Mouse (Mus musculus) spleen, postnatal 10 days (tissue): ENCODE results near the gene Sec16a.

Source experiments
- DNase-seq, 2 experiments: peaks; one replicate each; pipeline ENCODE4 v3.0.0; 2021 to 2022; ENCODE audit warnings: low spot score in 2 of 2

Sec16a gene

DNA sequence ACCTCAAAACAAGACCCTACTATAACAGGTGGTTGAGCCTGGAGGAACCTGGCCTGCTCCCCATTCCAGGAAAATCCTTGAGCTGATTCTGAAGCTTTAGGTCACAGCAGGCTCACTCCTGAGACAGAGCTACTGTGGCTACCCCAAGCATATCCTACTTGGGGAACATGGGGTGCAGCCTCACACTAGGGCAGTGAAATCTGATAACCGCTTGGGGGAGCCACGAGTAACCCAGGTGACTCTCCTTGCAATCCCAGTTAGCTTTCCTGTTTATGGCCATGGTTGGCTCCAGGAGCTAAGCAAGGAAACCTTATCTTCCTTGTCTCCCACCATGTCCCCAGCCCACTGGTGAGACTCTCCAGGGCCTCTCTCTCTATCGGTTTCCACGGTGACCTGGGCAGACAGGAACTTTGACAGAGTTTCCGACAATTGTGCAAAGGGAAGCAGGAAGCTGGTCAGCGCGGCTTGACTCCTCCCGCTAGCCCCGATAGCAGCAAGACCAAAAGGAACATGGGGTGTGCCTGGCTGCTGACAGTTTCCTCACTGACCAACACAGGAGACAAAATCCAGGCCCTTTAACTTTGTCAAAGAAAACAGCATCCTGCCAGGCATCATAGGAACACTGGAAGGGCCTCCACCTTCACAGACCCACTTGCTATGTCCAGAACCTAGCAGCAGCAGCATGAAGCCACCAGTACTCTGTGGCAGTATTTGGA lies 29.9 kb upstream of the Sec16a start:
- DNase-seq = peak in 1 of 2 experiments; percentile 32

DNA sequence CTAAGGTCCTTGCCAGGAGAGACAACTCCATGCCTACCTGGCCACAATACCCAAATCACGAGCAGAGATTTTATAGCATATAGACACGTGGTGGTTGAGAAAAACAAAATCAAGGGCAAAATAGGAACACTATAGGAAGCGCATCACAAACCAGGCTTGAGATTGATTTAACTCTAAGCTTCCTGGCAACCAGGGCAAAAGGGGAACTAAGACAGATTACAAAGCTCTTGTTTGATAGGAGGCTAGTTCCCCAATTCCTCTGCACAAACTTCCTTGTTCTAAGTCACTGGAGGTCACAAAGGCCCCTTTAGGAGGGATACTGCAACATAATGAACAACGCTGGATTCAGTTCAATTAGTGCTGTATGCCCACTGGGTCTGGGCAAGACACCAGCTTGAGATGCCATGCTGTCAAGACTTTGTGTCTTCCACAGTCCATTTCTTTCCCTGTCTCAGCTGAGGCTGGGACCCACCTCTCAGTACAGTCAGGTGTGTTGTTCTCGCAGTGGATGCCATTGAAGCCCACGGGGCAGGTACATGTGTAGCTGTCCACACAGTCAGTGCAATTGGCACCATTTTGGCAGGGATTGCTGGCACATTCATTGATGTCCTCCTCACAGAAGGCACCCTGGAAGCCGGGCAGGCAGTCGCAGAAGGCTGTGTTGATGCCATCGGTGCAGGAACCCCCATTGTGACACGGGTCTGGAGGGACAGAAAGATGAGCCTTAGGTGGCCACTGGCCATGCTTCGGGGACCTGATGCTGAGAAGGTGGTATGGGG lies 27.5 kb upstream of the Sec16a start:
- no peak for DNase-seq

DNA sequence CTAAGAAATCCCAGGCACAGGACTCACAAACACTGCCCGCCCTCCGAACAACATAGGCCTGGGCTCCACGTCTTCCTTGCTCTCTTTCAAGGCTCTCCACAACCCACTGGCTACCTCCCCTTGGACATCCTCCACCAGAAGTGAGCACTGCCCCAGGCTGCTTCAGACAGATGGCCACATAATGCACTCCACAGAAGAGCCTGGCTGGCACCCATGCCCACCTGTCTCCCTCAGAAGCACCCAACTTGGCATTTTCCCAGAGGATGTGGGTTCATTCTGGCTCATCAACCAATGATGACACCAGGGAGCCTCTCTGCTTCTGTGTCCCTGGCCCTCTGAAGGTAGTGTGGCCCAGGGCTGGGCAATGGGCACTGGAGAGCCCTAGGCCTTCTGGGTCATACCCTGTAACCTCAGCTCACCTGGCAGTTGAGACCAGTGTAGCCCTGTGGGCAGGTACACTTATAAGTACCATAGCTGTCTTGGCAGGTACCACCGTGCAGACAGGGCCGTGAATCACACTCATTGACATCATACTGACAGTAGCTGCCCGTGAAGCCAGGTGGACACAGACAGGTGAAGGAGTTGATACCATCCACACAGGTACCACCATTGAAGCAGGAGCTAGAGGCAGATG lies 26.8 kb upstream of the Sec16a start:
- DNase-seq = no peak

DNA sequence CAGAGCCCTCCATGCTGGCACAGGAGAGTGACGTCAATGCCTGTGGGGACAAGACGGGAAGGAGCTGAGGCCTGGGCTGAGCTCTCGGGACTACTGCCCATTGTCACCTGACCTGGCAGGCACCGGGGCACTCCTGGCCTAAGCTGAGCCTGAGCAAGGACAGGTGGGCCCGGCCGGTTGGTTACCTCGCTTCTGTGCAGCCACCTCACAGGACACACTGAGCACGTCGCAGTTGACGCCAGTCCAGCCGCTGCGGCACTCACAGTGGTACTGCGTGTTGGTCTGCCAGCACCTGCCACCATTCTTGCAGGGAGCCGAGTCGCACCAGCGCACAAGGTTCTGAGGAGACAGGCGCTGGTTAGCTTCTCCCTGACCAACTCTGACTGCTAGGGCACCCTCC lies 26.0 kb upstream of the Sec16a start:
- DNase-seq = no peak

DNA sequence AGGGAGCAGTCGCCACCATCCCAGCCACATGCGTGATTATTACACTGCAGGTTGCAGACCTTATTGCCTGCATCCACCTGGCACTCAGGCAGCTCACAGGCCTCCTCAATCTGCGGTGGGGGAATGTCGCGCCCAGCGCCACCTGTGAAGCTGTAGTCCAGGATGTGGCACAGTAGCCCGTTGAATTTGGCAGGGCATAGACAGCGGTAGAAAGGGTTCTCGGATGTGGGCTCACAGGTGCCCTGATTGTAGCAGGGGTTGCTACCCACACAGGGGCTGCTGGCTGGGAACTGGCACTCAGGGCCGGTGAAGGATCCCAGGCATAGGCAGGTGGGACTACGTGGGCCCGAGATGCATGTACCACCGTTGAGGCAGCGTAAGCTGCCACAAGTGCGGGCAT lies 23.4 kb upstream of the Sec16a start:
- no peak for DNase-seq

DNA sequence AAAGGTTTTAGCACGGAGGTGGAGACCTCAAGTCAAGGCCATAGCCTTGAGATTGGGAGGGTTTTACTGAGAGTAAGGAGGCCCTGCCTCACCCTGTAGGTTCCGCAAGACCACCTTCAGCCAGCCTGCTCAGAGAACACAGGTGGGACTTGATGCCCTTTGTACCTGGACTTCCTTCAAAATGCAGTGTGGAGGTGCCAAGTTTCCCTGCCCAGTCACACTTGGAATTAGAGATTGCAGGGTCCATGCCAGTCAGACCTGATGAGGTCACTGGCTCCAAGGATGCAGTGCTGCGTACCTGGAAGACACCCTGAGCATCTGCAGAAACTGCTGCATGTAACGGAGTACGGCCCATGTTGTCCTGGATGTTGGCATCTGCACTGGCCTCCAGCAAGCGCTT lies 18.4 kb upstream of the Sec16a start:
- DNase-seq = no peak

DNA sequence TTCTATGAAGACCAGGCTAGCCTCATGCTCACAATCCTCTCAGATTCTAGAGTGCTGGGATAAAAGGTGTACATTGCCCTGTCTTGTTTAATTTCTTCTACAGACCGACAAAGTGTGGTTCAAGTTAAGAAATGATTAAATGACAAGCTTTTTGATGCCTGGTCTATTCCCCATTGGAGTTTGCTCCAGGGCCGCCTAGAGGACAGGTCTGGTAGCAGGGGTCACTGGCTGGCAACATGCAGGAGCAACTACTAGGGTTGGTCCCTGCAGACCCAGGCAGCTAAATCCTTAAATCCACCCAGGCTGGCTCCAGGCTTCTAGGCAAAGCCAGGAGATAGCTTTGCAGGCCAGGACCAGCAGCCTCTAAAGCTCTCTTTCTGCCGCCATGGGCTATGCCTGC lies 18.0 kb upstream of the Sec16a start:
- DNase-seq = no peak

DNA sequence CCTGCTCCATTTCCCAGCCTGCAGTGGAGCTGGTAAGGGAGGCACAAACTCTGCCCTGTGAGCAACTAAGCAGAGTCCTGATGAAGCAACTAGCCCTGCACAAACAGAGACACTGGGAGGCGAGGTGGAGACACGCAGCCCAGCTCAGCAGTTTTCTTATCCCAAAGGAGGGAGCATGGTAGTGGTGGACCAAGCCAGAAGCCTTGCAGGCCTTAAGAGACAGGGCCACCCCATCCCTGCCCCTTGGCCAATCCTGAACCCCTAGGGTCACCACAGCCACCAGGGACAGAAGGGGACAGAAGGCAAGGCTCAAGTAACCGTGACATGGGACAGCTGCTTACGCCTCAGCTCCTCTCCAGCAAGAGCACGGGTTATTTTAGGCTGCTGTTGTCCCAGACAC lies 16.7 kb upstream of the Sec16a start:
- no peak for DNase-seq

DNA sequence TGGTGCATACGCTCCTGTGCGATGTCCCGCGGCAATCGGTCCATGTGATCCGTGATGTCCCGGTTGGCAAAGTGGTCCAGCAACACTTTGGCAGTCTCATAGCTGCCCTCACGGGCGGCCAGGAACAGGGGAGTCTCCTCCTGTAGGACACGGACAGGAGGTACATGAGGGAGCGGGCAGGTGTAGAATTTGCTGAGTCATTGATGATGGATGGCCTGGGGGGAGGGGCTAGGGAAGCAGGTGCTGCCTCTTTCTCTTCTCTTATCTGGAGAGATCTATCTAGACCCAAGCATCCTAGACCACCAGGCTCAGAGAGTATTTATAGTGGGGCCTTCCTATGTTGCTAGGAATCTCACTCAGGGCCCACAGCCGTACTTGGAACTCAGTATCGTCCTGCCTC lies 15.8 kb upstream of the Sec16a start:
- no peak for DNase-seq

DNA sequence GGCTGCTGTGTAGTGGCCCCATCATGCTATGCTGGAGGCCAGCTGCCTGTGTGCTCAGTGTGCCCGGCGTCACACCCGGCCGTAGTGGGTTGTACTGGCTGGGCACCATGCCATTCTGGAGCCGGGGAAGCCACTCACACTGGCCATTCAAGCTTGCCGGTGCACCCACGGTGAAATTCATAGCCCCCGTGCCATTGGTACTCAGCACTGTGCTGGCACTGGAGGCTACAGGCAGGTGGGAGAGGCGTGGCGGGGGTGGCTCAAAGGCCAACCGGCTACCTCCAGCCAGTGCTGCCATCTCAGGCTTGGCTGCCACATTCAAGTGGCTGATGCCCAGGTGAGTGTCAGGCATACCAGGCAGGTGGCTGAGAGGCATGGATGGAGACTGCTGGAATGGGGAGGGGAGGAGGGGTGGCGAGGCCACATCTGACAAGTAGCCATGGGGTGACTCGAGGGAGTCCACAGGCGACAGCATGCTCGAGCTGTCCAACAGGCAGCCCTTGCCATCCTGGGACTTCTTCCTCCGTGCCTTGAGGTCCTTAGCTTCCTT lies 15.2 kb upstream of the Sec16a start:
- DNase-seq = no peak

DNA sequence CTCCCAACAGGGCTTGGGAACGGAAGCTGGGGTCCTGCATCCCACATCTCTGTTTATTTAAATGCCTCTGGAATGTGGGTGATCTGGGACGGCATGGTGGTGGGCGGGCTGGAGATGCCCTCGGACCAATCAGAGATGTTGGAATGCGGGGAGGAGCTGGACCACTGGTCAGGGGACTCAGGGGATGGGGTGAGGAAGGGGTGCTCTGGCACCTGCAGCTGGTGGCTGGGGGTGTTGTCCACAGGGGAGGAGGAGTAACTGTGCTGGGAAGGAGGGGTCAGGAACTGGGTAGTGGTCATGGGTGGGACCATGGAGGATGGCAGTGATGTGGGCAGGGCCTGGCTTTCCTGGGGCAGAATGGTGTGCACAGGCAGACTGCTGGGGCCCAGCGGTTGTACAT lies 14.5 kb upstream of the Sec16a start:
- DNase-seq = no peak

DNA sequence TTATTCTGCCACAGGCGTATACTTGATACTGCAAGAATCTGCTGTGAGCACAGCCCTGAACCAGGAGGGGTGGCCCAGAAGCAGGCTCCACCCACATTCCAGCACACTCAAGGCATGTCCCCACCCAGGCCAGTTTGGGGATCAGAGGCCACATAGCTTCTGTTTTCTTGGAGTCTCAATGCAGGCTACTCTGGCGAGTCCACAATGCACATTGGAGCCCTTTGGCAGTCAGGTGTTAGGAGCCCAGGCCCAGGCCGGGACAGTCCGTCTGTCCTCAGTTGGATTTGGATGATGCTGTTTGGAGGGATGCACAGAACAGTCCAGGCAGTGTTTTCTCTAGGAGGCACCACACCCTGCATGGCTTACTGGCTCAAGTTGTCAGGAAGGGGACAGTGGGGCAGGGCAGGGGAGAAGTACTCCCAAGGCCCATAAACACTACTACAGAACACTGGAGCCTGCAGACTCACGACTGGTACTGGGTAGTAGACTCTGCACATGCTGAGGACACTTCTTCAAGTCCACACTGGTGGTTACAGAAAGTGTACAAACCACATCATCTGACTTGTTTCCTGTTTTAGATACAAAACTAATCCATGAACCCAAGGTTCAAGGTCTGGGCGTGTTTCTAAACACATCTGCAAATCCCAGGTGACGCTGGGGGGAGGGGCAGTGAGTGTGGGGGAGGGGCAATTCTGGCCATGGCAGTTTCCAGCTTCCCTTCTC lies 13.5 kb upstream of the Sec16a start:
- DNase-seq = no peak

DNA sequence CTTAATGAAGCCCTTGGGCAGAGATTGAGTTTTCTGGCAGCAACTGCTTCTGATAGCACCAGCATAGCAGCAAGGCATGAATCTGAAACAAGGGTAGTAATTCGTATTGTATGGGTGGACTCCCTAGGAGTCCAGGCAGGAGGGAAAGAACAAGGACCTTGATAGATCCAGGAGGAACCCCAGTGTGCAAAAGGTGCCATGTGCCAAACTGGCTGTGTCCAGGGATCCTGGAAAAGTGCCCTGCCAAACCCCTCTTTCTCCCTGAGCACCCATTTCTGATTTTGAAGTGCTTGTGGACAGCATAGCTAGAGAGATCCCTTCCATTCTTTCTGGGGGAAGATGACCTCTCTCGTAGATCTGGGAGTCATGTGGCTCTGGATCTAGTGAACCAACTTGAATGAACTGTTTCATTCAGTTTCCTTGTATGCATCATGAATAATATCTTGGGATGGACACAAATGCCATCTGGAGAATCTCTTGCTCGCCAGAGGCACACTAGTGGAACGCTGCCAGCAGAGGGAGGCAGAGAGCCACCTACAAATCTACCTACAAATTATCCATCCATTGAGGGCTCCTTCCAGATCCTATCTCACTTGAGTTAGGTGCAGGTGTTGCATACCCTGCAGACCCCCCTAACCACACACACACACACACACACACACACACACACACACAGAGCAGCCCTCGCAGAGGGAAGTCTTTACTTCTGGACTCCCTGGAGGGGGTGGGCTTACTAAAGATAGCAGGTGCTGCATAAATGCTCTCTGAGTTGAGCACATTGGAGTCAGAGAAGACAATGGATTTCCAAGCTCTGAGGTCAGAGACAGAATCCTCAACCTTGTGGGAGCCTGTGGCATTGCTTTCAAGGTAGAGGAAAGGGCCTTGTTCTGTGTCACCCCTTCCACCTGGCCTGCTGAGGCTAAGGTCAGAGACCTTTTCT lies 4.4 kb upstream of the Sec16a start:
- peak; percentile 60 to 80 for DNase-seq

DNA sequence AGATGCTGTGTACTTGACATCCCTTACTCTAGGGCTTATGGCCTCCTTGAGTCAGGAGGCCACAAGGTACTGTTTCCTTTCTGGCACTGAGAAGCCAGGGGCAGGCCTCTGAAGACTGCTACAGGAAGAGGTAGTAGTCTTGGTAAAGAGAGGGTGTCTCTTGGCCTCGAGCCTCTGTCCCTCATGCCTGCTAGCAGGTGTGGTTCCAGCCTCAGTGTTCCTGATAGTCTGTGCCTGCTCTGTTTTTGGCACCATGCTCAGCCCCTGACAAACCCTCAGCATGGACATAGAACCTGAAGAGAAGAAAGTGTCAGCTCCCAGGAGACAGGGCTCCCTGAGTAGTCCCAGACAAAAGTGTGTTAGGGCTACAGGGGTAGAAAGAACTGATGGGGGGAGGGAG lies 2.4 kb upstream of the Sec16a start:
- DNase-seq = no peak

DNA sequence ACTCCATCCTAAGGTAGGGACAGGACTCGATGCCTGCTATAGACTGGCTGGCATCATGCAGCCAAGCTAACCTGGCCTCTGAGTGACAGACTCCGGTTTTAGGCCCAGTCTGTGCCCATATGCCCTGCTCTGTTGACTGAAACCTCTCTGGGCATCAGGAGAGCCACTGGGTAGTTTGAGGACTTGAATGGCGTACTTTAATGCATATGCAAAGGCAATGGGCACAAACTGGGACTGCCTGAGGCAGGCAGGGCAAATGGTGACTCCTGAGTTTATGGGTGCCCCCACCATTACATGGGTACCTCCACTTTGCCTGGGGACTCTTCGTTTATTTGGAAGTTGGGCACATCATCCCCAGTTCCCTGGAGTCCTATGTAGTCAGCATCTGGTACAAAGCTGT lies 1.7 kb upstream of the Sec16a start:
- no peak for DNase-seq

DNA sequence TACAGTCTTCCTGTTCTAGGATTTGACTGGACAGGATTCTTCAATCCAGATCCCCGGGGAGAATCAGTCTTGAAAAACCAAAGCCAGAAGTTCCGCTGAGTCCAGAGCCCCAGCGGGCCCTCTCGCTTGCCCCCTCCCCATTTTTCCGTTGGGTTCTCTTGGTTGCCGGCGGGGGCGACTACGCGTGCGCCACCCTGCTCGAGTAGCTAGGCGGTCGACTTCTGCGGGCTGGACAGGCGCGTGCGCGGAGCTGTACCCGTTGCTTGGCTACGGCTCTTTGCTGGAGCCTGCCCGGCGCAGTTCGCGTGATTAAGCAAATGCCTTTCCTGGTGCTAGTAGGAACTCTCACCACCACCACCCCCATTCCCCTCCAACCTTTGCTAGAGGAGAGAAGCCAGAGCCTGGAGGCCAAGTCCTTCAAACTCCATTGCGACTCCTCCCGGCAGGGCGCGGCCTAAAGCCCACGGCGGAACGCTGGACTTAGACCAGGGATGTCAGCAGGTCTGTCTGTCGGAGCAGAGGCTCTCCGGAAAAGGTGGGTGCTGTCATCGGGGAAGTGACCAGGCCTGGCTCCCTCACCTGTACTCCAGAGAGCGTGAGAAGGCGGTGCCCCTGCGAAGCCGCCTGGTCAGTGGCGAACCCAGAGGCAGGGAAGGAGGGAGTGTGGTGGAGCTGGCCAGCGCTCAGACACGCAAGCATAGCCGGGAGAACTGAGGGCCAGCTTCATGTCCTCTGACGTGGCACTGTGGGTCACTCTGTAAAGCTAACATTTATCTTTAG lies 840 bp upstream of the Sec16a start:
- DNase-seq = peak in 1 of 2 experiments; percentile 91

DNA sequence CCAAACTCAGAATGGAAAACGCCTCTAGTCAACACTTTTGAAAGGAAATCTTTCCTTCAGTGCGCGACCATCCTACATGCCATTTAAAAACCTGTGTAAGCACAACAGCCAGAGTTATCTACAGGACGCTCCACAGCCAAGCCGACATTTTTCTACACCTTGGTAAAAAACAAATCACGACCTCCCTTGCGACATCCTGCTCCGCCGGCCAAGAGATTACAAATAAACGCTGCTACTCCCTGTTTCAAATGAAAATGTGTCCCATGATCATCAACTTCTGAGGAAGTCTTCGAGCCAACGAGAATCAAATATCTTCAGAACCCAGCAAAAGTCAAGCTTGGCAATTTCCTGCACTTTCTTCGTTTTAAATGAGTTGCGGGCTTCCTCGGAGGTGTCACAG lies 648 bp downstream of the Sec16a start:
- peak in 1 of 2 experiments; percentile 17 for DNase-seq

DNA sequence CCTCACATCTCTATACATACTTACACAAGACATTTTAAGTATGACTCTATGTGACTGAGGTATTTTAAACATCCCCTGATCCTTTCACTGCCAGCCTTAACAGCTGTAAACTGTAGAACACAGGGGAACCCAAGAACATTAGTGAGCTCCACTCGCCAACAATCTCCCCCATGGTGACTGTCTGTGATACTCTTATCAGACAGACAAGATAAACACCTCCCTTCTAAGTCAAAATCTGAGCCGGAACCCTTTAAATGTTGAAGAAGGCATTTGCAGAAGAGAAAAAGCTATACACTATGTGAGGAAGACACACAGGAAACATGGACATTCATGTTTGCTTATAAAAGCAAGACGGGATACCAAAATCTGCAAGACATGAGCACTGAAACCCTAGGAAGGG lies 1.1 kb downstream of the Sec16a start:
- DNase-seq = no peak

DNA sequence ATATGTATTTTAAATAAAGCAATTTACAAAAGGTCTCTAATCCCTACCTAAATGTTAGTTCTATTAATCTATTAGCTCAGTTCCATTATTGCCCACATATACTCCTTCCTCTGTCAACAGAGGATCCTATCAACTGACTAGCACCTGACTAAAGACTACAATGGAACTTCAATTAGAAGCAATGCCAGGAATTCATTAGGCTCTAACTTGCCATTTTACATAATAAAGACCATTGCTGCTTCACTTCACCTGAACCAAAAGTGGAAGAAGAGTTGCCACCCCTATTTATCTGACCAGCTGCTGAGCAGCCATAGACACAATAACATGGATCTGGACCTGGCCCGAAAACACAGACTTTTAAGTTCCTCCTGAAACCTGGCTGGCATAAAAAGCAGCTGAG lies 2.2 kb downstream of the Sec16a start:
- no peak for DNase-seq

DNA sequence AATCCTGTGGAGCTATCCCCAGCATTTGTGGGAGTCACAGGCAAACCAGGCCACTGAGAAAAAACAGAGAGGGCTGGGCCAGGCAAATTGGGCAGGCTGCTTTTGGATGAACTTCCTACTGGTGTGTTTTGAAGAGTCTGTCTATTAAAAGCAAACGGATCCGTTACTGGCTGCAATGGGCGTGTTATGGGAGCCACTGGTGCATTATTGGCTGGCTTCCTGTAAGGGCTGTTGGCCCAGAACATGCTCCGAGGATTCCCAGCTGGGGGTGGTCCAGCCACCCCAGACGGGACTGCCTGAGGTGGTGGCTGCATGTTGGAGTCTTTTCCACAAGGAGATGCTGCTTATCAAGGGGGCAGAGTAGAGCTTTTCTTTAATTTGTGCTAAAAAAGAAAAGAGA lies 3.3 kb downstream of the Sec16a start:
- DNase-seq = no peak
